Mouse (Mus musculus) adrenal gland, postnatal 25 days (tissue): ENCODE results near the gene P3h3. TPM values are rescaled to one million over a fixed set of nuclear protein-coding genes. Genes with fewer than 3 reads are reported as not detected.
A peak's percentile ranks its signal among the peaks of the same experiment; 100 is the strongest.
"Not testable (repeated sequence)": the region's sequence is repeated elsewhere in the genome, so short reads cannot be mapped to it uniquely, and the experiment has no call there.

Experiments used
- DNase-seq: peaks from one replicate; pipeline ENCODE4 v3.0.0; 2021; ENCODE audit warnings: mixed read lengths
- total RNA-seq: library from RNA; stranded (reverse); gene quantifications from 2 replicates; pipeline ENCODE4 v1.2.3, GENCODE M21; 2021

Gene P3h3
- total RNA-seq, 1 experiment from 2014 or later: 26.5 TPM

DNA sequence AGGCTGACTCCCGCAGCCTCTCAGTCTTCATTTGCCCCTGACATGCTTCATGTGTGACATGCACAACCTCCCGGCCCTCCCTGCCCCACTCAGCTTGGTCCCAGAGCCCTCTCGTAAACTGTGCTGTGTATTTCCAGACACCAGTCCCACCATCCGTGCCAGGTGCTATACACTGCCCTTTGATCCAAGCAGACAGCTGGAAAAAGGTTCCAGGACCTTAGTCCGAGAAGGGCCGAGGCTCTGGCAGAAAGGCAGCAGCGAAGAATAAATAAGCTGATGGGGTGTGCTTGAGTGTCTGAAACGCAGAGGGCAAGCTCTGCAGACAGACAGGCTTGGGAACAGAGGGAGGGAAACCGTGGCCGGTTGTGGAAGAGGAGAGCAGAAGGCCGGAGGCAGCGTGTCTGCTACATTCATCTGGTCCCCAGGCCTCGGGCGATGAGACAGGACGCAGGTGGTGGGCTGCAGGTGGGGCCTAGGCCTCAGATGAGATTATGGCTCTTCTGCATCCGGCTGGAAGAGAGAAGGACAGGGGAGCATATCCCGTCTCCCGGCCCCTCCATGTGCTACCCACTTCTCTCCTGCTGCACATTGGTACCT is 8.3 kb upstream of the P3h3 start:
- no peak for DNase-seq

DNA sequence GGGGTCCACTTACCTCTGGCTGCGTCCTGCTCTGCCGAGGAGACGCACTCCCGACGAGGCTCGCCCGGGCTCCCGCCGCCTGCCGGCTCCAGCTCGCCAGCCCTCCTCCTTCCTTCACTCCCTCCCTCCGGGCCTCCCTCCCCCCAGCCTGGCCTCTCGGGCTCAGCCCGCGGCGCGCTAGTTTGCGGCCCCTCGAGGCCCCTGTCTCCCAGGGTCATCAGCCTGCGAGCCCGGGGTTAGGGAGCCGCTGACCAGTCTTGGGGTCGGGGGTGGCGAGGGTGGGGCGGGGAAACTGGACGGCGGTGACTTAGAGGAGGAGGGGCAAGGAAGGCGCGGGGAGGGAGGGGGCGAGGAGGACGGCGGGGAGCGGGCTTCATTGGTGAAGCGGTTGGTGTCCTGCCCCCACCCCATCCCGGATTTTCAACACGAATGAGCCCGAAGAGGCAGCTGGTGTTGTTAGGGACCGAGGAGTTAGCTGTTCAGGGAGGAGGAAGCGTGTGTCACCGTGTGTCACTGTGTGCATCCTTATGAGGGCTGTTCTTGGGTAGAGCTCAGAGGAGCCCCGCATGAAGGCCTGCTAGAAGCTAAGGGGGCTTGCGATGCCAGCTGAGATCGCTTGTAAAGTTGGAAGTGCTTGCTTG is 6.2 kb upstream of the P3h3 start, which contains the start of gene Gpr162:
Gene Gpr162 (minus strand): TSS at position 326 of the 641 bp plus-strand sequence.
- DNase-seq: peak; percentile 64

DNA sequence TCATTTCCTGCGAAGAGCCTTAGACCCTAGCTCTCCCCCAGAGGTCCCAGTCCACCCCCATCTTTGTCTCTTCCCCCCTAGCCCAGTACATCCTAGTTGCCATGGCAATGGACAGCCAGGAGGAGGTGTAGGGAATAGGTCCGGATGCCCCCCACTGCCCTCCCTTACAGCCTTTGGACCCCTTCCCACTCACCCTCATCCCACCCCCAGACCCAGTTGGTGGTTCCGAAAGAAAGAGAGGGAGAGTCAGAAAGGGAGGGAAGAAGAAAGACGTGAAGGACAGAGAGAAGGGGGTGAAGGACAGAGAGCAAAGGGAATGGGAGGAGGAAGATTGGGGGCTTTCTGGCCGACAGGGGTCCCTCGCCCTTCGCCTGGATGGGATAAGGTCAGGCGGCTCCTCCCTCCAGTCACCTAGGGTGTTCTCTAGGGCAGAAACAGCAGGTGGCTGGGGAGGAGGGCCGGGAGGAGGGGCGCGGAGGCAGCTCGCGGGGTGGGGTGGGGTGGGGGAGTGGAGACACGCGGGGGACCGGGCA is 5.6 kb upstream of the P3h3 start:
- no peak for DNase-seq

DNA sequence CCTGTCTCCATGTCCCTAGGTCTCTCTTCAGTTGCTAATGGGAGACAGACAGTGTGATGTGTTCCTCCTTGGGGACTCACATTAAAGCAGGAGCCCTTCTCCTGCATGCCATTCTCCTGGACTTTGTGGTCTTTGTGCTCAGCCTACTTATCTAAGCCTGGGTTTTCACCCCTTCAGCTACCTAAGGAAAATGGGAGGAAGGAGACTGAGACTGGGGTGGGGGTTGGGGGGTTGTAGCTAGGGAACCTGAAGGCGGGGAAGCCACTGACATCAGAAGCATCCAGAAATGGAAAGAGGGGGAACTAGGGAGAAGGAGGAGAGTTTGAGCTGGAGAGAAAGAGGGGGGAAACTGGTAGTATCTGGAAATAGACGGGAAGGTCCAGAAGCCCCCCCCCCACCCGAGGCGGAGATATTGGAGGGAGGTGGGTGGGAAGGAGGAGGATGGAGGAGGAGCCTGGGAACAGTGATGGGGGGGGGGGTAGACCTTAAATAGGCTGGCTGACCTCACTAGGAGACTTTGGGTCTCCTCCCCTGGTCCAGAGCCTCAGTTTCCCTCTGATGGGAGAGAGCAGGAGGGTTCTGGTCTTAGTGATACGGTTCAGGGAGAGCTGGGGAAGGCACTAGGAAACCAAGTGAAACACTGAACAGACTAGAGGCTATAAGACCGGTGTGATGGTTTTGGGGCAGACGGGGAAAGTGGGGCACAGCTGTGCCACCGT is 5.0 kb upstream of the P3h3 start:
- no peak for DNase-seq

DNA sequence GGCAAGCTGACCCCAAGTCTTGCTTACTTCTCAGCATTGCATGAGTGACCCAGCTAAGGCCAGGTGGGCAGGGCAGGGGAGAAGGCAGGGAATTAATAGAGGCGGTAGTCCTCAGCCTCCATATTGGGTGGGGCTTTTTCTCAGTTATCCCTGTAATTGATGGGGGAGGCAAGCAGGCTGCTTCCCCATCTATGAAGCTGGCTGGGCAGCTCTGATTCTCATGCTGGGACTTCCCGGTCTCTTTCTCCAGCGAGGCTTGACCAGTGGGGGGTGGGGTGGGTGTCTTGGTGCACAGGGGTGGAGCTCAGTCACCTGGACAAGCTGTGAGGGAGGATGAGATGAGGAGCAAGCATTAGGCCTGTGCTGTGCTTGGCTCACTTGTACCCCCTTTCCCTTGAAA is 4.2 kb upstream of the P3h3 start:
- DNase-seq: no peak

DNA sequence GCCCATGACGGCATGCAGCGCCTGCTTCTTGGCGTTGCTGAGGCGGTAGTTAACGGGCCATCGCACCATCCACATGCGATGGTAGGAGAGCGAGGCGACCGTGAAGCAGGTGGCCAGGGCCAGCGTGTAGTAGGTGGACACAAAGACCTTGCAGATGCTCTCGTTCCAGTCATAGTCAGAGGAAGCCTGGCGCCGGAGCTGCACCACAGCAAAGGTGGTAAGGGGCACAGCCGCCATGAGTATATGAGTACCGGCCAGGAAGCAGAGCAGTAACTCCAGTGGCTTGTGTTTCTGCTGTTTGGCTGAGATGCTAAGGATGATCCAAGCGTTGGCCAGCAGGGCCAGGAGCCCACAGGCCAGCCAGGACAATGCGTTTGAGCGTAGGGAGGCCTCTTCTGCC is 3.7 kb upstream of the P3h3 start:
- DNase-seq: no peak

DNA sequence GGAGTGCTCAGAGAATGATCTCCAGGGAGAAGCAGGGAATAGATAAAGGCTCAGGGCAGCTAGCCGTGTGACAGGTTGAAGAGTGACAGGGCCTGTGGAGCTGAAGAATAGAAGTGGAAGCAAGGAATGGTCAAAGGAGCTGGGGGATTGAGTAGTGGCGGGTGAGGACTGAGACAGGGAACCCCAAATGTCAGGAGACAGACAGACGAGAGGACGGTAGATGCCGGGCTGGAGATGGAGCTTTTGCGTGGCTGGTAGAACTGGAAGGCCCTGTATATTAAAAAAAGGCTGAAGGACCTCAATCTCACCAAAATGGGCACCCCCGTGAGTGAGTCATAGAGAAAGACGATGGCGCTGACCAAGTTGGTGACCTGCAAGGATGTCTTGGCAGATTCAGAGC is 3.0 kb upstream of the P3h3 start:
- DNase-seq: no peak

DNA sequence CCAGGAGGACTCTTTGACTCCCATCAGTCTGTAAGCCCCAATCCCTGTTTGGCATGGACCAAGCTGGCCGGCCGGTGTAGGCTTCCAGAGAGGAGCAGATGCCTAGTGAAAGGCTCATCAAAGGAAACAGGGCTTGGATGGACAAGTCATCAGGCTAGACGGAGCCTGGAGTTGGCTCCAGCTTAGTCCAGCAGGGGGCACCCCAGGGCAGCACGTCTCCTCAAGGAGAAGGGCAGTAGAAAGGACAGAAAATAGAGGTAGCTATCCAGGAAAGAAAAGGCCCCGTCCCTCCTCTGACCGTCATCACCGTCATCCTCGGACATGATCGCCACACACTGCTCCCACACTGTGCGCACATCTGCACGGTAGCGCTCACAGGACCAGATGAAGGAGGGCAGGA is 2.2 kb upstream of the P3h3 start:
- peak; percentile 90 for DNase-seq

DNA sequence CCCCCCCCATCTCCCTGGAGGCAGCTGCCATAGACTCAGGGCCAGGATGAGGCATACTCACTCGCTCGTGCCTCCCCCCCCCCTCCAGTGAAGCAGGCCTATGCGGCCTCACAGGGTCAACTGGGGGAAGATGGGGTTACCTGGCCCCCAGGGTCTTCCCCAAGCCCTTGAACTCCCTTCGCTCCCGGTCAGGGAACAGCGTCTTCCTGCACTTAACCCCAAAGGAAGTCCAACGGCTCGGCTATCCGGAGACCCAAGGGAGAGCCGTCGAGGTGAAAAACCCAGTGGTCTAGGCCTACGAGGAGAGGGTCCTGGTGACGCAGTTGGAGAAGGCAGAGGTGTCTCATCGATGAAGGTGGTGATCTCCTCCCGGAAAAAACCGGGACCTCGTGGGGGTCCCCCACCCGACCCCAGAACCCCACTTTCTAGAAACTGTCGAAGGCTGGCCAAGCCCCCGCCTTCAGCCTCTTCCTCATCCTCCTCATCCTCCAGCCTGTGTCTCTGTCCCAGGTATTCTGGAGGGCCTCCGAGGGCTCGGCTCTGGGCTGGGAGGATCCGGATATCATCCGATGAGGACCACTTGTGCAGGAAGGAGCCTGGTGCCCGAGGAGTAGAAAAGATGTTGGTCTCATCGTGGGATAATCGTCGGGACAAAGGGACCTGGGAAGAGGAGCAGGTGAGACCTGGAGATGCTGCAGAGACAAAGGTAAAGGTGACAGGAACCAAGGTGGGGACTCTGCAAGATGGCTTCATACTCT is 1.2 kb upstream of the P3h3 start:
- DNase-seq: no peak

DNA sequence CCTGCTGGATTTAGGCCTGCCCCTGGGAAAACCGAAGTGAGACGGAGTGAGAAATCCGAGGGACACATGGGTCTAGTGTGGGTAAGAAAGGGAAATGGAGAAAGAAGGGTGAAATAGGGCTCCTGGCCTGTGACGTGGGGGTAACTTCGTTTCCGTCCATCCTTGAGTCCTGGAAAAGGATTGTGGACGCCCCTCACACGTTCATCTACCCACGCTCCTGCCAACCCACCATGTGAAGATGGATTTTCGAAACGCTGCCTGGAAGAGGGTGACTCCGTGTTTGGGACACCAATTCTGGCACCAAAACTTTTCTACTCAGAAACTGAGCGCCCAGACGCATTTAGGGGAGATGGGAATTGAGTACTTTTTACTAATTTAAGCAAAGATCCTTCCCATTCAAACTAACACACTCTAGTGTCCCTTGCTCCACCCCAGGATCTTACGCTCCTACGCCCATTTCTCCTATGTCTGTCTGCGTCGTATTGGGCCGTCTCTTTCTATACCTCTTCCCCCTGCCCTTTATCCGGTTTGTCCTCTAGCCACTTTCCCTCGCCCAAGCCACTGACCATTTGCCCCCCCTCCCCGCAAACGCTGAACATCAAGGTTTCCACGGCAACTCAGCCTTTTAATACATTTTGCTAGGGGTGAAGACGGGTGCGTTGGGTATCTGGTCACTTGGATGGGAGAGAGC is 433 bp upstream of the P3h3 start:
- DNase-seq: no peak

DNA sequence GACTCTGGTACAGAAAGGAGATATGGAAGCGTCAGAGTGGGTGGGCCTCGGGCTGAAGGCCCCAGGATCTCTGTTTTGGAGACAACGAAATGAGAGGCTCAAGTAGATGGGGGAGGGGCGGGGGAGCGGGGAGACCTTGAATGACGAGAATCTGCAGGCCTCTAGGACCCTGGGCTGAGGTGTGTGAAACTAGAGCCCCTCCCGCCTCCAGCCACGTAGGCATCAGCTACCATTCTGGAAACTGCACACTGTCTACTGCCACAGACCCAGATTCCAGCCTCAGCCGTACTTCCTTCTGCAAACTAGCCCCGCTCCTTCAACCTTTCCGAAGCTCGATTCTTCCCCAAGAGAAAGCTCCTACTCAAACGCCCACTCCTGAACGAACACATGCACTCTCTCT is 1.2 kb downstream of the P3h3 start:
- no peak for DNase-seq

DNA sequence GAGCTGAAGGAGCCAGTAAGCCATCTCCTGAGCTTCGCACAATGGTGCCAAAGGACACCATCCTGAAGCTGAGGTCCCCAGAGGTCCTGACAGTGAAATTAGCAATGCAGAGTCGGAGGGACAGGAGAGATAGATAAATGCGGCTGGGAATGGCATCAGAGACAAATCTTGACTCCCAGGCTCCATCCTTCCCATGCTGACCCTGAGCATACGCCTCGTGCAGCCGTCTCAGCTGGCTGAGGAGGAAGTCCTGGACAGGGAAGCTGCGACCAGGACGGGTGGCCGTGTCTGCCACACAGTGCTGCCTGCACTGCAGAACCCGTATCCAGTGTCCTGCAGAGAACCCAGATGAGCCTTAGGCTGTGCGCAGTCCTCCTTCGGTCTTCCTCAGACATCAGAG is 2.9 kb downstream of the P3h3 start:
- DNase-seq: no peak

DNA sequence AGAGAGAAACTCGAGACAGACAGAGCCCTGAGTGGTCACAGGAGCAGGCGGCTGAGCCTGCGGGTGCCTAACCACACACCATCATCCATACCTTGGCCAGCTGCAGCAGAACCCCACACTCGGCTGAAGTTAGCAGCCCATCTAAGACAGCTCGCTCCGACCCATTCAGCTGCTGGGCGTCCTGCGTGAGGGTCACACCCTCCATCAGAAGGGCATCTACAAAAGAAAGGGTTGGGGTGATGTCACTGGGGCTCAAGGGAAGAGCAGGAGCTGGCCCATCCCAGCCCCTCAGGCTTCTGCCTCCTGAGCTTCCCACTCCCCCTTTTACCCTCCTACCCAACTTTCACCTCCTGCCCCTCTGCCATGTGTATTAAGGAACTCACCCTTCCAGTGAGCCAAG is 7.0 kb downstream of the P3h3 start:
- no peak for DNase-seq

DNA sequence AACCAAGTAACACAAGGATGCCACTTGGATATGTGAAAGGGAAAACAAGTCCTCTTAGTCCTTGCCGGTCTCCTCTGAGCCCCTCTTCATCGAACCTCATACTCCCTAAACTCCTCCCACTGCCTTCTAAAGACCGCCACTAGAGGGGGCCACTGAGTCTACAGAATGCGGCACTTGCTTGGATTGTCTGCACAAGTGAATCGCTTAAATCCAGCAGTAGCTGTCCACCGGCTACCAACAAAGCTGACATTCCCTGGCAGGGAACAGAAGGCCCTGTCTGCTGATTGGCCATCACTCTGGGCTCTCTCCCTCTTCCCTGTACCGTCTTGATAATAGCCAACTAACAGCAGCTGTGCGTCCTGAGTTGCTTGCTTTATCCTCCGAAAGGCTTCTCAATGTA is 10.2 kb downstream of the P3h3 start:
- peak; percentile 84 for DNase-seq

DNA sequence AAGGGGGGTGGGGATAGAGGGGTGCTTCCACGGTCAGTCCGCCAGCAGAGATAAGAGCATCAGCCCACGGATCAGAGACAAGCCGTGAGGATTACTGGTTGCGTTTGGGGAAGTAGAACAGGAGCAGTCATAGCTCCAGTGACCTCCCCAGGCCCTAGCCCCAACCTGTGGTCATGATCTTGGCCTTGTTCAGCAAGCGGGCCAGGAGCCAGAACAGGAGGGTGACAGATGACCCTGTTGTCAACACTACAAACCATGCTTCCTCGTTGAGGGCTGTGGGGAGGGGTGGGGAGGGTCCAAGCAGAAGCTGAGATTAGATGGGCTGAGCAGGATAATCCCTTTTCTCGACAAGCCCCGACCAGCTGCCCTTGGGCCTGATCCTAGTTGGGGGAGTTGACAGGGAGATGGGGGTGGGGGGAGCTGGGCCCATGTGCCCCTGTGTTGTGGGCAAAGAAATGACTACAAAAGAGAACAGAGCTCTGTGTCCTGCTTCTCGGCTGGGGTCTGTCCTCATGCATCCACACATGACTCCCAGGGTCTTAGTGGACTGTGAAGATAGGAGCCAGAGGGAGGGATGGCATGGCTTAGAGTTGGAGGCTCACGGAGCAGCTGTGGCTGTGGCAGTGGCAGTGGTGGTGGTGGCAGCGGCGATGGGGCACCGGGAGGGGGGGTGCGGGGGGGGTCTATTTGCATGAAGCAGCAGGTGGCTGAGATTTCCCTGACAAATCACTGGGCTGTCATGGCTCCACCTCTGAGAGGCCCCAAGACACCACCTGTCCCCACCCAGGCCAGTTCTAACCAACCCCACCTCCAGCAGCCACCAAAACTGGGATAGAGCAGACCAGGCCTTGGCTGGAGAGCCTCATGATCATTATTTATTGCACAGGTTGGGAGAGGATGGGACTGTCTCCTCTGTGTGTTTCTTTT is 17.0 kb downstream of the P3h3 start, which contains the start of gene Gnb3:
Gene Gnb3 (minus strand): TSS at position 35 of the 927 bp plus-strand sequence.
- no peak for DNase-seq

DNA sequence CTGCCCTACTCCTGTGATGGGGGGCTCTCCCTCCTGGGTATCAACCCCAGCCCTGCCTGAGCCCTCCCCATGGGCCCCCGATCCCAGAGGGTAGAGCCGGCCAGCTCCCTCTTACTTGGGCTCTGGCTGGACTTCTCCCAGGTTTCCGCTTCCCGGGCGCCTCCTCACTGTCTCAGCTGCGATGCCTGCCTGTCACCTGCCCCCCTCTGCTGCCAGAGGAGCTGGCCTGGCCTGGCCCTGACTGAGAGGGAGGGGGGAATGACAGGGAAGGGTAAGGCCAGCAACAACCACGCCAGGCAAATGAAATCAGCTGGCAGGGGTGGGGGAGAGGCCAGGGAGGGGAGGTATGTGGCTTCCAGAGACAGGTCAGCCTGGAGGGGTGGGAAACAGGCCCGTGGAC is 17.7 kb downstream of the P3h3 start:
- DNase-seq: no peak

DNA sequence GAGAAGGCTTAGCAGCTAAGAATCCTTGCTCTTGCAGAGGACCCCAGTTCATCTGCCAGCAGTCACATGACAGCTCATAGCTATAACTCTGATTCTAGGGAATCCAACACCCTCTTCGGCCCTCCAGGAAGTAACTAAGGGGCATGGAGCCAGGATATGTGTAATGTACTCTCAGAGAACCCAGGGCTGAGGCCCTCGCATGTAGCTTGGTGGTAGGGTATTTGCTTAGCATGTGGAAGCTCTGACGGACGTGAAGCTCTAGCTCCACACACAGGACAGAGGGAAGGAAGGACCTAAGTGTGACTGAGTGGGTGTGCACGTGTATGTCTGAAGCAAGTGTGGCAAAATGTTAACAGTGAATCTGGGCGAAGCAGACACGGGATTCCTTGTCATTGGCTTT is 21.1 kb downstream of the P3h3 start:
- no peak for DNase-seq

DNA sequence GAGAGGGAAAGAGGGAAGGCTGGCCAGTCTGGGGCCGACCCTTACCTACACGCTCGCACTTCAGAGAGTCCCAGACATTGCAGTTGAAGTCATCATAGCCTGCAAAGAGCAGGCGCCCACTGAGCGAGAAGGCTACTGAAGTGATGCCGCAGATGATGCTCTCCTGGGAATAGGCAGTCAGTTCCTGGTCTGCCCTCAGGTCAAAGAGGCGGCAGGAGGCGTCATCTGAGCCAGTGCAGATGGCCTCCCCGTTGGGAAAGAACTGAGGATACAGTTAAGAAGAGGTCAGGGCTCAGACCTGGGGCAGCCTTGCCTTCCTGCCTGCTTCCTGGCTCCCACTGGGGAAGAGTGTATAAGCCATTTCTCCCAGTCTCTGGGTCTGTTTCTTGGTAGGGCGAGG is 22.0 kb downstream of the P3h3 start:
- no peak for DNase-seq

DNA sequence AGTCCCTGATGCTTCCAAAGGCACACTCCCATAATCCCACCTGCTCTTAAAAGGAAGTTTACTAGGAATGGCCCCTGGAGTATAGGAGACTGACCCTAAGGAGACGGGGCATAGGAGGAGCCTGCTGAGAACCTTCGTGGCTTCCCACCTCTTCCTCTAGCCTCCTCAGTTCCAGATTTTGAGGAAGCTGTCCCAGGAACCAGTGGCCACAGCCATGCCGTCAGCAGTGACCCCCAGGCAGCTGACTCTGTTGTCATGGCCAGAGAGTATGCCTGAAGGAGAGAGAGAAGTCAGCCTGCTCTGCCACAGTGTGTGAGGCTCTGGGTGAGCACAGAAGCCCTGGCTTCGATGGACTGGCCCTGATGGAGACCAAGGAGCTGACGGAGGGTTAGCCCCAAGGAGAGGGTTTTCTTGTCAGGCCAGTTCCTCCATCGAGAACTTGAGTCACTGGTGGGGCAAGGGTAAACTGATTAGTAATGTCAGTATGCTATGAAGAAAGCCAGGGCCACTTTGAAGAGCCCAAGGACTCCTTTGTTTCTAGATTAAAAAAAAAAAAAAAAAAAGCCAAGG is 23.0 kb downstream of the P3h3 start:
- DNase-seq: no peak

DNA sequence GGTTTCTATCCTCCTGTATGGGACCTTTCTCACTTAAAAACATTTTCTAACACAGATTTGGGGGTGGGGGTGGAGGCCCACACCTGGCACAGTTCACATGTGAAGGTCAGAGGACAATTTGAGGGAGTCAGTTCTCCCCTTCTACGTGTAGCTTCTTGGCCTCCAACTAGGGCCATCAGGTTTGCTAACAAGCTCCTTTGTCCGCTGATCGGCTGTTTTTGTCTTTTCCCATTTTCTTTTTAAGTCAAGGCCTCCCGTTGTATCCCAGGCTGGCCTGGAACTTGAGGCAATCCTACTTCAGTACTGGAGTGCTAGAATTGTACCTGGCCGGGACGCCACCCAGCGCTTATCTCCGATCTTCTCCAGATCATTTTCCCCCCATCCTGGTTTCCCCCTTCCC is 25.9 kb downstream of the P3h3 start:
- no peak for DNase-seq

DNA sequence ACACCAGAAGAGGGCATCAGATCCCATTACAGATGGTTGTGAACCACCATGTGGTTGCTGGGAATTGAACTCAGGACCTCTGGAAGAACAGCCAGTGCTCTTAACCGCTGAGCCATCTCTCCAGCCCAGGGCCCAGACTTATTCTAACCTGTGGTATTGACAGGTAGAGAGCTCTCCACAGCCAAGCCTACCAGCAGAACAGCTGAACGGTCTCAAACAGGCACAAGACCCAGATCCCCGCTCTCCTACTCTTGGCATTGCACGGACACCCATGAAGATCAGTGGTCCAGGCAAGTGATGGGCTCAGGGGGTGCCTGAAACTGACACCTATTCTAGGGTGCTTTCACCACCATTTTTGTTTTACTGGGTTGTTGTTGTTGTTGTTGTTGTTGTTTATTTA is 26.4 kb downstream of the P3h3 start:
- not testable (repeated sequence) for DNase-seq
